32 mouse cellular contexts compared by ENCODE assay signal in genomic region chr4:104106299-104106698, GRCm38 (mm10).
A peak's percentile ranks its signal among the peaks of the same experiment; 100 is the strongest.
DNase-seq lines count a peak whose midpoint lies in the region; ATAC-seq lines count a peak whose summit lies in the region.
"Had no signal": no experiment of that assay in that cellular context is flagged by ENCODE, and none has a peak within 500 bp of the region (broad histone marks: within the 10 kb centered on the region; RNA-seq: fewer than 3 reads in every experiment).

No protein-coding gene starts in this region.

- H3K4me3 ChIP-seq in limb, embryonic 13.5 days = no peak overlapping the region
- no peak overlapping the region for H3K4me3 ChIP-seq in limb, embryonic 10.5 days
- H3K4me3 ChIP-seq in embryonic facial prominence, embryonic 15.5 days (replicated peaks) = no peak overlapping the region
- H3K4me3 ChIP-seq: embryonic facial prominence, embryonic 12.5 days; erythroblast, embryonic 14.5 days; hindbrain, embryonic 10.5 days; left cerebral cortex, adult 2 months; midbrain, embryonic 13.5 days; neural tube, embryonic 15.5 days had no signal

- no peak overlapping the region for H3K9ac ChIP-seq in limb, embryonic 13.5 days
- no peak overlapping the region for H3K9ac ChIP-seq in embryonic facial prominence, embryonic 15.5 days
- H3K9ac ChIP-seq: embryonic facial prominence, embryonic 12.5 days; liver, embryonic 14.5 days; midbrain, embryonic 13.5 days; neural tube, embryonic 15.5 days had no signal

- no peak overlapping the region for H3K27ac ChIP-seq in limb, embryonic 13.5 days
- H3K27ac ChIP-seq in limb, embryonic 10.5 days = no peak overlapping the region
- H3K27ac ChIP-seq in embryonic facial prominence, embryonic 15.5 days (replicated peaks) = no peak overlapping the region
- H3K27ac ChIP-seq: embryonic facial prominence, embryonic 12.5 days; hindbrain, embryonic 10.5 days; left cerebral cortex, adult 2 months; liver, embryonic 14.5 days; macrophage; midbrain, embryonic 13.5 days; neural tube, embryonic 15.5 days had no signal

- no peaks in the 10 kb centered on the region for H3K27me3 ChIP-seq in limb, embryonic 13.5 days
- no peaks in the 10 kb centered on the region for H3K27me3 ChIP-seq in limb, embryonic 10.5 days (ENCODE audit: low read depth, poor library complexity, severe bottlenecking)
- H3K27me3 ChIP-seq in embryonic facial prominence, embryonic 15.5 days = no peaks in the 10 kb centered on the region
- H3K27me3 ChIP-seq: embryonic facial prominence, embryonic 12.5 days; midbrain, embryonic 13.5 days; neural tube, embryonic 15.5 days had no signal

- no peaks in the 10 kb centered on the region for H3K36me3 ChIP-seq in limb, embryonic 13.5 days
- no peaks in the 10 kb centered on the region for H3K36me3 ChIP-seq in limb, embryonic 10.5 days
- H3K36me3 ChIP-seq in embryonic facial prominence, embryonic 15.5 days = no peaks in the 10 kb centered on the region
- H3K36me3 ChIP-seq: embryonic facial prominence, embryonic 12.5 days; hindbrain, embryonic 10.5 days; midbrain, embryonic 13.5 days; neural tube, embryonic 15.5 days had no signal

- 45% methylated on average over 6 of the region's 6 CpGs for WGBS in limb, embryonic 13.5 days
- WGBS in limb, embryonic 10.5 days = 59% methylated on average over 6 of the region's 6 CpGs
- WGBS in embryonic facial prominence, embryonic 15.5 days = 20% methylated on average over 6 of the region's 6 CpGs

- H3K4me2 ChIP-seq in limb, embryonic 13.5 days (replicated peaks) = no peak overlapping the region
- H3K4me2 ChIP-seq in embryonic facial prominence, embryonic 15.5 days (replicated peaks) = no peak overlapping the region
- H3K4me2 ChIP-seq: embryonic facial prominence, embryonic 12.5 days; midbrain, embryonic 13.5 days; neural tube, embryonic 15.5 days had no signal

- H3K9me3 ChIP-seq in limb, embryonic 13.5 days = no peaks in the 10 kb centered on the region
- H3K9me3 ChIP-seq in limb, embryonic 10.5 days (replicated peaks) = no peaks in the 10 kb centered on the region
- H3K9me3 ChIP-seq in embryonic facial prominence, embryonic 15.5 days (replicated peaks) = no peaks in the 10 kb centered on the region
- H3K9me3 ChIP-seq: embryonic facial prominence, embryonic 12.5 days; hindbrain, embryonic 10.5 days; midbrain, embryonic 13.5 days; neural tube, embryonic 15.5 days had no signal

- DNase-seq in limb, embryonic 10.5 days (ENCODE audit: low spot score) = no peak
- DNase-seq in Muller cell, postnatal 12 days (ENCODE audit: inconsistent ontology term) = peak; percentile 45
- DNase-seq in embryo, embryonic 10.5 days (ENCODE audit: low spot score) = peak; percentile 12
- no peak for DNase-seq in frontal cortex, postnatal 25 days (ENCODE audit: low spot score in 2 of 2)
- DNase-seq in testis, postnatal 10 days (ENCODE audit: low spot score) = no peak
- DNase-seq in kidney, adult 9 months = no peak
- DNase-seq: adrenal gland, postnatal 25 days; cerebellum, adult 8-10 months; cerebellum, postnatal 36 days; gastrocnemius, postnatal 14 days; heart, postnatal 14 days; kidney, adult 18-20 months; kidney, postnatal 10 days; liver; lung, adult 2 months; lung, postnatal 10 days; retina, postnatal 1 day; spleen, adult 18-20 months; thymus, adult 18-20 months; thymus, postnatal 25 days had no signal

- H3K4me1 ChIP-seq in limb, embryonic 13.5 days = no peaks in the 10 kb centered on the region
- no peaks in the 10 kb centered on the region for H3K4me1 ChIP-seq in limb, embryonic 10.5 days
- H3K4me1 ChIP-seq in embryonic facial prominence, embryonic 15.5 days = 0 out of 2 replicates have a peak, but pooled peaks cover 4% of the 10 kb centered on the region
- H3K4me1 ChIP-seq: embryonic facial prominence, embryonic 12.5 days; midbrain, embryonic 13.5 days; neural tube, embryonic 15.5 days had no signal

- ATAC-seq in limb, embryonic 13.5 days (ENCODE audit: low FRiP score, low read depth) = 0 out of 2 replicates have a peak, but pooled peaks have one; percentile 54
- ATAC-seq in embryonic facial prominence, embryonic 15.5 days (ENCODE audit: insufficient number of reproducible peaks, low FRiP score, low TSS enrichment, low read depth) = peak; percentile 43; the same call in 1 of the 2 replicates
- ATAC-seq: forebrain, embryonic 16.5 days; hindbrain, embryonic 16.5 days; midbrain, embryonic 13.5 days had no signal

Comparison
In these comparisons a context has a peak if more than half of its experiments do, and no peak if none do; other contexts are left out.
1. DNase-seq: peak in Muller cell, postnatal 12 days (single experiment) and embryo, embryonic 10.5 days (single experiment); none in limb, embryonic 10.5 days (single experiment), frontal cortex, postnatal 25 days (0 of 2), testis, postnatal 10 days (single experiment) and kidney, adult 9 months (single experiment).